Mouse (Mus musculus) kidney, embryonic 15.5 days (tissue): ENCODE measurements around the gene Nudcd3. TPM values are rescaled to one million over a fixed set of nuclear protein-coding genes. Genes with fewer than 3 reads are reported as not detected.

Experiments
- ATAC-seq: fragments of 200-750 bp; cut with Nextera tagmentation; replicated peaks from 2 replicates; pipeline ENCODE4 v1.8.0; 2017; ENCODE audit warnings: moderate TSS enrichment; ENCODE audit not compliant: low FRiP score
- H3K27ac ChIP-seq: fragments of 300-500 bp; sonication (generic); 2 replicates; pipeline ENCODE4 v1.5.1; 2015; ENCODE audit warnings: mild to moderate bottlenecking, inconsistent platforms
- H3K27me3 ChIP-seq: fragments of 300-500 bp; sonication (generic); 2 replicates; pipeline ENCODE4 v1.6.1; 2015; ENCODE audit warnings: inconsistent platforms
- H3K36me3 ChIP-seq: fragments of 300-500 bp; sonication (generic); 2 replicates; pipeline ENCODE4 v1.6.1; 2015; ENCODE audit warnings: inconsistent platforms
- H3K4me1 ChIP-seq: fragments of 300-500 bp; sonication (generic); 2 replicates; pipeline ENCODE4 v1.6.1; 2015; ENCODE audit warnings: inconsistent platforms
- H3K4me2 ChIP-seq: fragments of 300-500 bp; sonication (generic); 2 replicates; pipeline ENCODE4 v1.6.1; 2015; ENCODE audit warnings: moderate library complexity, mild to moderate bottlenecking, inconsistent platforms
- H3K4me3 ChIP-seq: fragments of 300-500 bp; sonication (generic); replicated peaks from 2 replicates; pipeline ENCODE4 v1.5.1; 2015; ENCODE audit warnings: mild to moderate bottlenecking, inconsistent platforms
- H3K9ac ChIP-seq: fragments of 300-500 bp; sonication (generic); 2 replicates; pipeline ENCODE4 v1.6.1; 2015; ENCODE audit warnings: mild to moderate bottlenecking, inconsistent platforms
- H3K9me3 ChIP-seq: fragments of 300-500 bp; sonication (generic); replicated peaks from 2 replicates; pipeline ENCODE4 v1.6.1; 2016; ENCODE audit warnings: inconsistent platforms
- WGBS: fragments of 180-500 bp; shearing (Covaris S2); methylation state at CpG from one replicate; pipeline ENCODE4 v1.1.7; 2015; ENCODE audit warnings: mixed read lengths; 5-methylcytosine and 5-hydroxymethylcytosine counted together
- polyA plus RNA-seq: library from polyadenylated mRNA; unstranded; fragments of >200 nt; fragmentation: Nextera tagmentation; extraction: Ambion mirVana; gene quantifications from 2 replicates; pipeline ENCODE4 v1.2.1, GENCODE M21; 2015

Gene Nudcd3
- polyA plus RNA-seq, 1 experiment from 2014 or later = 37.7 TPM

- H3K4me1 ChIP-seq = peaks cover 25% of the 10 kb centered on the region
- under 1% methylated on average over 90 of the region's 95 CpGs for WGBS
- H3K4me3 ChIP-seq = peak overlapping the region; percentile 61
- no peak overlapping the region for H3K27ac ChIP-seq
- H3K9me3 ChIP-seq = no peaks in the 10 kb centered on the region
- peak; percentile 38; the same call in 1 of the 2 replicates for ATAC-seq
- H3K27me3 ChIP-seq = peaks cover 84% of the 10 kb centered on the region
- peak overlapping the region; percentile 99 for H3K4me2 ChIP-seq
- H3K9ac ChIP-seq = peak overlapping the region; percentile 43
- no peaks in the 10 kb centered on the region for H3K36me3 ChIP-seq
Measured at GRCm38 (mm10) chr11:6065551-6066121, 134.6 kb downstream of the Nudcd3 start.

- peak; percentile 10; the same call in 1 of the 2 replicates for ATAC-seq
- Histone ChIP-seq H3K9me3 (no peaks in the 10 kb centered on the region), H3K27me3 (peaks cover 82% of the 10 kb centered on the region)
Measured at GRCm38 (mm10) chr11:6065046-6065521, 135.1 kb downstream of the Nudcd3 start.

GRCm38 (mm10) chr11:6064215-6065045 lies 135.8 kb downstream of the Nudcd3 start:
- WGBS = 4% methylated on average over 30 of the region's 30 CpGs

More at GRCm38 (mm10) chr11:6065046-6065521, 135.1 kb downstream of the Nudcd3 start:
- Histone ChIP-seq H3K4me3 (peak overlapping the region; percentile 61), H3K36me3 (no peaks in the 10 kb centered on the region), H3K4me2 (peak overlapping the region; percentile 99), H3K27ac (no peak overlapping the region), H3K4me1 (peaks cover 25% of the 10 kb centered on the region), H3K9ac (peak overlapping the region; percentile 43)
- WGBS = under 1% methylated on average over 53 of the region's 55 CpGs

GRCm38 (mm10) chr11:6063501-6064214 lies 136.6 kb downstream of the Nudcd3 start:
- H3K36me3 ChIP-seq = no peaks in the 10 kb centered on the region
- peaks cover 67% of the 10 kb centered on the region for H3K27me3 ChIP-seq
- 0 out of 2 replicates have a peak, but pooled peaks have one; percentile 7 for ATAC-seq
- peaks cover 25% of the 10 kb centered on the region for H3K4me1 ChIP-seq
- H3K9ac ChIP-seq = no peak overlapping the region
- H3K27ac ChIP-seq = no peak overlapping the region
- peak overlapping the region; percentile 99 for H3K4me2 ChIP-seq
- no peaks in the 10 kb centered on the region for H3K9me3 ChIP-seq
- 43% methylated on average over 17 of the region's 17 CpGs for WGBS
- H3K4me3 ChIP-seq = peak overlapping the region; percentile 61; the same call in 1 of the 2 replicates

More at GRCm38 (mm10) chr11:6064215-6065045, 135.8 kb downstream of the Nudcd3 start:
- peaks cover 25% of the 10 kb centered on the region for H3K4me1 ChIP-seq
- peak overlapping the region; percentile 99 for H3K4me2 ChIP-seq
- no peaks in the 10 kb centered on the region for H3K36me3 ChIP-seq
- no peak overlapping the region for H3K27ac ChIP-seq
- no peak for ATAC-seq
- H3K9ac ChIP-seq = peak overlapping the region; percentile 43; the same call in 1 of the 2 replicates
- peaks cover 75% of the 10 kb centered on the region for H3K27me3 ChIP-seq
- H3K9me3 ChIP-seq = no peaks in the 10 kb centered on the region
- H3K4me3 ChIP-seq = peak overlapping the region; percentile 61

GRCm38 (mm10) chr11:6063065-6063464 lies 137.2 kb downstream of the Nudcd3 start:
- no peak for ATAC-seq
- Histone ChIP-seq H3K9me3 (no peaks in the 10 kb centered on the region), H3K4me3 (no peak overlapping the region), H3K9ac (no peak overlapping the region), H3K27me3 (peaks cover 61% of the 10 kb centered on the region), H3K36me3 (no peaks in the 10 kb centered on the region), H3K4me1 (peaks cover 22% of the 10 kb centered on the region), H3K27ac (no peak overlapping the region), H3K4me2 (no peak overlapping the region)
- WGBS = 90% methylated on average over 7 of the region's 7 CpGs

GRCm38 (mm10) chr11:6062329-6062728 lies 137.9 kb downstream of the Nudcd3 start:
- Histone ChIP-seq H3K4me1 (peaks cover 21% of the 10 kb centered on the region), H3K27ac (no peak overlapping the region), H3K4me3 (no peak overlapping the region), H3K4me2 (no peak overlapping the region), H3K9me3 (no peaks in the 10 kb centered on the region), H3K36me3 (no peaks in the 10 kb centered on the region), H3K27me3 (peaks cover 54% of the 10 kb centered on the region), H3K9ac (no peak overlapping the region)
- WGBS = 90% methylated on average over 11 of the region's 11 CpGs
- ATAC-seq = no peak

GRCm38 (mm10) chr11:6061891-6062290 lies 138.3 kb downstream of the Nudcd3 start:
- Histone ChIP-seq H3K4me2 (no peak overlapping the region), H3K4me1 (peaks cover 21% of the 10 kb centered on the region), H3K36me3 (no peaks in the 10 kb centered on the region), H3K27ac (no peak overlapping the region), H3K9ac (no peak overlapping the region), H3K4me3 (no peak overlapping the region), H3K9me3 (no peaks in the 10 kb centered on the region), H3K27me3 (peaks cover 50% of the 10 kb centered on the region)
- 80% methylated on average over 5 of the region's 5 CpGs for WGBS
- no peak for ATAC-seq

GRCm38 (mm10) chr11:6059162-6059561 lies 141.1 kb downstream of the Nudcd3 start:
- H3K4me2 ChIP-seq = no peak overlapping the region
- H3K4me1 ChIP-seq = peaks cover 1% of the 10 kb centered on the region
- no peaks in the 10 kb centered on the region for H3K36me3 ChIP-seq
- no peaks in the 10 kb centered on the region for H3K9me3 ChIP-seq
- no peak overlapping the region for H3K9ac ChIP-seq
- no peak overlapping the region for H3K27ac ChIP-seq
- 92% methylated on average over 10 of the region's 10 CpGs for WGBS
- H3K27me3 ChIP-seq = peaks cover 22% of the 10 kb centered on the region
- no peak overlapping the region for H3K4me3 ChIP-seq
- ATAC-seq = no peak

Other genes starting within 250 kb of the Nudcd3 start
- 52.9 and 57.3 TPM in 2 replicates for gene Ykt6, start 244.7 kb downstream of the Nudcd3 start, polyA plus RNA-seq
- gene Camk2b, start 134.1 kb downstream of the Nudcd3 start, polyA plus RNA-seq = 4.3 and 4.5 TPM in 2 replicates
- 0.40 and 0.59 TPM in 2 replicates for gene A730071L15Rik, start 386 bp downstream of the Nudcd3 start, polyA plus RNA-seq
- 0.06 TPM in 1 of 2 replicates, not detected in the other for gene Npc1l1, start 29.7 kb upstream of the Nudcd3 start, polyA plus RNA-seq
- 93.1 and 101 TPM in 2 replicates for gene Ddx56, start 67.4 kb upstream of the Nudcd3 start, polyA plus RNA-seq
- 130 and 133 TPM in 2 replicates for gene Tmed4, start 74.5 kb upstream of the Nudcd3 start, polyA plus RNA-seq
- 116 and 131 TPM in 2 replicates for gene Ogdh, start 91.2 kb upstream of the Nudcd3 start, polyA plus RNA-seq
- gene Zmiz2, start 188.7 kb upstream of the Nudcd3 start, polyA plus RNA-seq = 11.4 and 12.4 TPM in 2 replicates
- gene Ppia, start 215.0 kb upstream of the Nudcd3 start, polyA plus RNA-seq = 5,533 and 6,211 TPM in 2 replicates
- gene H2afv, start 244.0 kb upstream of the Nudcd3 start, polyA plus RNA-seq = 552 and 602 TPM in 2 replicates